Mouse (Mus musculus): ENCODE data around the gene Clptm1. TPM values are rescaled to one million over a fixed set of nuclear protein-coding genes. Genes with fewer than 3 reads are reported as not detected.

Clptm1 gene
- total and polyA plus RNA-seq, 3 experiments = 61.7 to 74.9 (median 70.1) TPM

- WGBS = 93% methylated on average over 1 of the region's 1 CpGs
- H3K79me2 ChIP-seq (replicated peaks; ENCODE audit: control insufficient read depth, insufficient read depth, low read length) = no peaks in the 10 kb centered on the region
- no peak for DNase-seq
- no peak overlapping the region for H3K4me3 ChIP-seq
- H3K27me3 ChIP-seq (ENCODE audit: control insufficient read depth, insufficient read depth, low read length) = no peaks in the 10 kb centered on the region
- H3K27ac ChIP-seq = no peak overlapping the region
- H3K36me3 ChIP-seq (ENCODE audit: control insufficient read depth, insufficient read depth, low read length) = no peaks in the 10 kb centered on the region
- no peak overlapping the region for H3K9ac ChIP-seq (ENCODE audit: low read depth, low read length)
- H3K4me1 ChIP-seq (ENCODE audit: control insufficient read depth, insufficient read depth, low read length) = no peaks in the 10 kb centered on the region
- intact Hi-C loops (cut with DNase I) = no loop called here
- no peak for TF ChIP-seq POLR2A (IDR thresholded peaks at IDR 0.05; ENCODE audit: insufficient read depth, low read depth, low read length)
Measured at GRCm38 (mm10) chr7:19676662-19677061, 11.8 kb upstream of the Clptm1 start.

- TF ChIP-seq CTCF (IDR thresholded peaks at IDR 0.05) (no peak), EP300 (IDR thresholded peaks at IDR 0.05; ENCODE audit: insufficient read depth, low read depth, low read length) (no peak), POLR2A (IDR thresholded peaks at IDR 0.05; ENCODE audit: insufficient read depth, low read depth, low read length) (no peak)
- Histone ChIP-seq H3K4me1 (ENCODE audit: control insufficient read depth, insufficient read depth, low read length) (no peaks in the 10 kb centered on the region), H3K9ac (ENCODE audit: low read depth, low read length) (no peak overlapping the region), H3K4me3 (no peak overlapping the region), H3K79me2 (replicated peaks; ENCODE audit: control insufficient read depth, insufficient read depth, low read length) (no peaks in the 10 kb centered on the region), H3K27ac (no peak overlapping the region), H3K36me3 (ENCODE audit: control insufficient read depth, insufficient read depth, low read length) (no peaks in the 10 kb centered on the region), H3K27me3 (ENCODE audit: control insufficient read depth, insufficient read depth, low read length) (no peaks in the 10 kb centered on the region)
- intact Hi-C loops (cut with DNase I) = no loop called here
- no peak for DNase-seq
- WGBS = 83% methylated on average over 10 of the region's 10 CpGs
Measured at GRCm38 (mm10) chr7:19675824-19676223, 11.0 kb upstream of the Clptm1 start.

GRCm38 (mm10) chr7:19673083-19673699, 8.4 kb upstream of the Clptm1 start:
- no peak for DNase-seq
- Histone ChIP-seq H3K4me1 (ENCODE audit: control insufficient read depth, insufficient read depth, low read length) (peaks cover 3% of the 10 kb centered on the region), H3K79me2 (replicated peaks; ENCODE audit: control insufficient read depth, insufficient read depth, low read length) (no peaks in the 10 kb centered on the region), H3K9ac (ENCODE audit: low read depth, low read length) (no peak overlapping the region), H3K27me3 (ENCODE audit: control insufficient read depth, insufficient read depth, low read length) (no peaks in the 10 kb centered on the region), H3K36me3 (ENCODE audit: control insufficient read depth, insufficient read depth, low read length) (no peaks in the 10 kb centered on the region), H3K4me3 (no peak overlapping the region), H3K27ac (no peak overlapping the region)
- intact Hi-C loops (cut with DNase I) = no loop called here
- no peak for TF ChIP-seq EP300 (IDR thresholded peaks at IDR 0.05; ENCODE audit: insufficient read depth, low read depth, low read length)
- TF ChIP-seq POLR2A (IDR thresholded peaks at IDR 0.05; ENCODE audit: insufficient read depth, low read depth, low read length) = no peak
- no peak for TF ChIP-seq CTCF (IDR thresholded peaks at IDR 0.05)
- 51% methylated on average over 14 of the region's 14 CpGs for WGBS

- Histone ChIP-seq H3K36me3 (ENCODE audit: control insufficient read depth, insufficient read depth, low read length) (no peaks in the 10 kb centered on the region), H3K79me2 (replicated peaks; ENCODE audit: control insufficient read depth, insufficient read depth, low read length) (no peaks in the 10 kb centered on the region), H3K27me3 (ENCODE audit: control insufficient read depth, insufficient read depth, low read length) (no peaks in the 10 kb centered on the region), H3K4me3 (no peak overlapping the region), H3K9ac (ENCODE audit: low read depth, low read length) (no peak overlapping the region), H3K27ac (no peak overlapping the region), H3K4me1 (ENCODE audit: control insufficient read depth, insufficient read depth, low read length) (peaks cover 3% of the 10 kb centered on the region)
- intact Hi-C loops (cut with DNase I) = no loop called here
- 74% methylated on average over 10 of the region's 10 CpGs for WGBS
- DNase-seq = no peak
- no peak for TF ChIP-seq EP300 (IDR thresholded peaks at IDR 0.05; ENCODE audit: insufficient read depth, low read depth, low read length)
- TF ChIP-seq CTCF (IDR thresholded peaks at IDR 0.05) = no peak
- no peak for TF ChIP-seq POLR2A (IDR thresholded peaks at IDR 0.05; ENCODE audit: insufficient read depth, low read depth, low read length)
Measured at GRCm38 (mm10) chr7:19671511-19671910, 6.7 kb upstream of the Clptm1 start.

- WGBS = 3% methylated on average over 10 of the region's 10 CpGs
- intact Hi-C loops (cut with DNase I) = loop anchor here (1.0 to 5.0 kb wide), 4 partner anchors 32 to 123 kb away; no protein-coding TSS in a partner anchor
- peak overlapping the region; percentile 49; the same call in 1 of the 2 replicates for H3K9ac ChIP-seq (ENCODE audit: low read depth, low read length)
- H3K27ac ChIP-seq = peak overlapping the region; percentile 84
- DNase-seq = peak; percentile 86 to 91
- H3K36me3 ChIP-seq (ENCODE audit: control insufficient read depth, insufficient read depth, low read length) = no peaks in the 10 kb centered on the region
- peaks cover 6% of the 10 kb centered on the region for H3K4me1 ChIP-seq (ENCODE audit: control insufficient read depth, insufficient read depth, low read length)
- H3K27me3 ChIP-seq (ENCODE audit: control insufficient read depth, insufficient read depth, low read length) = no peaks in the 10 kb centered on the region
- TF ChIP-seq POLR2A (IDR thresholded peaks at IDR 0.05; ENCODE audit: insufficient read depth, low read depth, low read length) (no peak), CTCF (IDR thresholded peaks at IDR 0.05) (peak; percentile 83), EP300 (IDR thresholded peaks at IDR 0.05; ENCODE audit: insufficient read depth, low read depth, low read length) (peak; percentile 97)
- H3K79me2 ChIP-seq (replicated peaks; ENCODE audit: control insufficient read depth, insufficient read depth, low read length) = peaks cover 4% of the 10 kb centered on the region
- no peak overlapping the region for H3K4me3 ChIP-seq
Measured at GRCm38 (mm10) chr7:19668947-19669721, 4.3 kb upstream of the Clptm1 start.

GRCm38 (mm10) chr7:19667434-19667833, 2.6 kb upstream of the Clptm1 start:
- H3K4me1 ChIP-seq (ENCODE audit: control insufficient read depth, insufficient read depth, low read length) = peaks cover 13% of the 10 kb centered on the region
- H3K27ac ChIP-seq = no peak overlapping the region
- no peak overlapping the region for H3K9ac ChIP-seq (ENCODE audit: low read depth, low read length)
- no peaks in the 10 kb centered on the region for H3K36me3 ChIP-seq (ENCODE audit: control insufficient read depth, insufficient read depth, low read length)
- DNase-seq = no peak
- peaks cover 7% of the 10 kb centered on the region for H3K79me2 ChIP-seq (replicated peaks; ENCODE audit: control insufficient read depth, insufficient read depth, low read length)
- no peak overlapping the region for H3K4me3 ChIP-seq
- no peak for TF ChIP-seq POLR2A (IDR thresholded peaks at IDR 0.05; ENCODE audit: insufficient read depth, low read depth, low read length)
- no peak for TF ChIP-seq EP300 (IDR thresholded peaks at IDR 0.05; ENCODE audit: insufficient read depth, low read depth, low read length)
- no peak for TF ChIP-seq CTCF (IDR thresholded peaks at IDR 0.05)
- intact Hi-C loops (cut with DNase I) = loop anchor here (5.0 kb wide), 1 partner anchor 125 kb away; no protein-coding TSS in a partner anchor
- no peaks in the 10 kb centered on the region for H3K27me3 ChIP-seq (ENCODE audit: control insufficient read depth, insufficient read depth, low read length)
- 71% methylated on average over 2 of the region's 2 CpGs for WGBS
